Mouse (Mus musculus): ENCODE data around the gene Gan. TPM values are rescaled to one million over a fixed set of nuclear protein-coding genes. Genes with fewer than 3 reads are reported as not detected.

Gan gene
- total RNA-seq, 2 experiments from 2014 or later = 6.6 to 9.9 TPM

DNA sequence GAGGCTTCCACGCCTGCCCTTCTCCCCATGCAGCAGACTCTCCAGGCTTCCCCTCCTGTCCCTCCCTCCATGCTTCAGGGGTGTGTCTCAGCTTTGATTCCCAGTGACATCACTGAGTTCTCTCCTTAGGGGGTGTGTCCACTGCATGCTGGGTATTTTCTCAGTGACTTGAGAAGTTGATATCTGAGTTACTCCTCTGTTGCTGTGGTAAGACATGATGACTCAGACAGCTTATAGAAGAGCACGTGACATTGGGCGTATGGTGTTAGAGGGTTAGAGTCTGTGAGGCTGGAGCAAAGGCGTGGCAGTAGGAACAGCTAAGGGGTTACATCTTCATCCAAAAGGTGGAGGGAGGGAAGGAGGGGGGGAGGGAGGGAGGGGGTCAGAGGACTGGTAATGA is 38.7 kb downstream of the Gan start:
- ATAC-seq (replicated peaks; ENCODE audit: low FRiP score, low TSS enrichment, poor library complexity, severe bottlenecking) = peak; percentile 24

DNA sequence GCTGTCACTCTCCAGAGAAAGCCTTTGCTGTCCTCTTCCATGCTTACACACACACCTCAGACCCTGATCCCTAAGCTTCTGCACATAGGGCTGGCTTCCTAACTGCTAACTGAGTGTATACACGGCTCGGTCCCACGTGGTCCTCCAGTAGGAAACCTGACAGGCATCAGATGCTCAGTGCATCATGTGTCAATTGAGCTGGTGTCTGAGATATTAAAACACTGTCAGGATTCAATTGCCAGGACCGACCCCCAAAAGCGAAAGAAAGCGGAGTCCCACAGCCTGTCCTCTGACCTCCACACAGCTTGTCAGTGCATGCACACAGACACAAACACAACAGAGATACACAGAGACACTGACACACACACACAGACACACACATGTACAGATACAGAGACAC is 39.6 kb downstream of the Gan start:
- no peak for ATAC-seq (replicated peaks; ENCODE audit: low FRiP score, low TSS enrichment, poor library complexity, severe bottlenecking)

DNA sequence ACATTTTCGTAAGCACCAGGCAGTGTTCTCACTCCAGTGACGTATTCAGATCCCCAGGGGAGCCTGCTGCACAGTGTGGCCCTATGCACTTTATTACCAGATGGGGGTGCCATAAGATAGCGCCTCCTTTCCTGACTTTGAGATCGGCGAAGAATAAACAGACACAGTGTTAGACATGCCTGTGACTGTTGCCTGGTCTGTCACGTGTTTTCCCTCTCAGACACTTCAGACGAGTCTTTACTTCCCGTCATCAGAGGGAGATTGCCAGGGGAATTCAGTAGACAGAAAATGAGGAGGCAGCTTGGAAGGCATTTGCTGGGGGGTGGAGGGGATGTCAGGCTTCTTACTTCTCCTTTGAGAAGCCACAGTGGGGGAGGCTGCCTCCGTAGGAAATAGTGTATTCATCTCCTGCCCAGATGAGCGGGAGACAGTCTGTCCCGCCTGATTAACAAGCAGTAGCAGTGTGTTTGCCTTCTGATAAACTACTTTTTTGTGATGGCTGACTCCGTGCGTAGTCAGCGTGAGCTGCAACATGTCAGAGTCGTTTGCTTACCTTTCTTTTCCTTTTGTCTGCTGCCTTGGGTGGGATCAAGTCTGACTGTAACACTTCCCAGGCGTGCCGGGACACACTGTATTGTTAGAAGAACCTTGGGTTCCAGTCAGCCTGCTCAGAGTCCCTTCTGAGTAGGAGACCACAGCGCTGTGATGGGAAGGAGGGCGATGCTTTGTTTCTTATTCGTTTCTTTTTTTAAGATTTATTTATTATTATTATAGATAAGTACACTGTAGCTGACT is 40.4 kb downstream of the Gan start:
- peak; percentile 77 for ATAC-seq (replicated peaks; ENCODE audit: low FRiP score, low TSS enrichment, poor library complexity, severe bottlenecking)

DNA sequence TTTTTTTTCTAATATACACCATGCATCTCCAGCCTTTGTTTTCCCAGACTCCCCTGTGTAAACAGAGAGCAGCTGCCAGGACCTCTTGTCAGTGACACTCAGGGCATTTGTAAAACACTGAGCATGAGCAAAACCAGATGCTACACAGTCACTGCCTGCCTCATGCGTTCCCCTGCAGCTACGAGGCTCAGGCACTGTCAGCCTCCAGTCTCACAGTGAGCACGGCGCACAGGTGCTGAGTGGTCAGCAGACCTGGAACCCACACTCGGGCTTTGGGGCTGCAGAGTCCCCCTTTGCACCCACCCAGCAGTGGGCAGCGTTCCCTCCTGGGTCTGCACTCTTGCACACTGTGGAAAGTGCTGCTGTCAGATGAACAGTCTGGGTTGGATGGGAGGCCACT is 41.7 kb downstream of the Gan start:
- no peak for ATAC-seq (replicated peaks; ENCODE audit: low FRiP score, low TSS enrichment, poor library complexity, severe bottlenecking)

DNA sequence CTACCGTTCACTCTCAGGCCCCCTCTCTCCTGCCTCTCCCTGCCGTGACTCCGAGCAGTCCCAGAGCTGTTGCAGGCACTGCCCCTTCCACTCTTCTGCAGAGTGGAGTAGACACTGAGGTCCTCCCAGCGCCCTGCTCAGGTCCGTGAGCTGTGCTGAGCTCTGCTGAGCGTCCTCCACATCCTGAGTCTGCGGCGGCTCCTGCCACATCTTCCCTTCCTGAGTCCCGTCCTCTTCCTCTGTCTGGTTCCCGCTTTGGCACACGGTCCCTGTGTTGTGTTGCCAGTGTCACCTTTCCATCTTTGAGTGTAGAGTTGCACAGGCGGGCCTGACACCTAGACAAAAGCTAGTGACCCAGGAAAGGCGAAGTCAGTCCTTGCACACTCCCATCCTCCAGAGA is 42.4 kb downstream of the Gan start:
- ATAC-seq (replicated peaks; ENCODE audit: low FRiP score, low TSS enrichment, poor library complexity, severe bottlenecking) = no peak

DNA sequence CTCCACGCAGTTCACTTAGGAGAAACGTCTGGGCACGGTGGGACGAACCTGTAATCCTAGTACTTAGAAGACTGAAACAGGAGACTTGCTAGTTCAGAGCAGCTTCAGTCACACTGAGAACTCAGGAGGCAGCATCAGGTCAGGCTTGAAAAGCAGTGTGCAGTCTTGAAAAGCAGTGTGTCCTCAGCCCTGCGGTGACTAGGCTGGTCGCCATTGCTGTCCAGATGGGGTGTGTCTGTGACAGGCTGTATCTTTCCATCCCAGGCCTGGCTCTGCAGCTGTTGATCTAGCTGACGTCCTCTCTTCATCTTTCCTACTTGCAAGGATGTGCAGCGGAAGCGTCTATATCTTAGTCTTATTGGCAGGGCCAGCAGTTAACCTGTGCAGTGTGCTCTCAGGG is 42.9 kb downstream of the Gan start:
- peak; percentile 56 for ATAC-seq (replicated peaks; ENCODE audit: low FRiP score, low TSS enrichment, poor library complexity, severe bottlenecking)

DNA sequence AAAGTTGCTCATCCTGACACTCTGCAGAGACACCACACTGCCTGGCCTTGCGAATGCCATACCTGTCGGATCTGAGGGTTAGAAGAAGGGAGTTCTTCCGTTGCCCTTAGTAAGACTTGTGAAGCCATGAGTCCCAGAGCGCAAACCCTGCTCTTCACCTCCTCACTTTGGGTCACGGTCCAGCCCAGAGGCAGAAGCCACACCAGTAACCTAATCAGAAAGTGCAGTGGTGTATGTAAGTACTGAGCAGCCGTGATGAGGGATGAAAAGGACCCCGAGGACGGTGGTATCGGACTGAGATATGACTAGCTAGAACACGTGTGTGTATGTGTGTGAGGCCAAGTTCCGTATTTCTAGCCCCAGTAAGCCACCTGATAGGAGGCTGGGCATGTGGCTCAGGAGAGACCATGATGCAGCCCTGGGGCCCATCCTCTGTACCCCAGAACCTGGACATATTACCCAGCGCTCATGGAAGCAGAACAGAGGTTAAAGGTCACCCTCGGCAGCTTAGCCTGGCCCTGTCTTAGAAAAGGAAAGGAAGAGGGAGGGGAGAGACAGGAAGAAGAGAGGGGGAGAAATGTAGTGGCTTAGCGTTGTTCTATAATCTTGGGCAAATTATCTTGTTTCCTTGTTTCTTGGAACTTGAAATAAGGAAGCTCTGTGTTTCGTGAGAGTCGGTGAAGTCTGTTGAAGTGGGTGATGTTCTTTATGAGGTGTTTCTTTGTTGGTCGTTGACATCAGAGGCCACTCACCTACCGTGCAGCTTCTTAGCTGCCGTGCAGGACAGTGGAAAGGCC is 43.5 kb downstream of the Gan start:
- ATAC-seq (replicated peaks; ENCODE audit: low FRiP score, low TSS enrichment, poor library complexity, severe bottlenecking) = peak; percentile 24

DNA sequence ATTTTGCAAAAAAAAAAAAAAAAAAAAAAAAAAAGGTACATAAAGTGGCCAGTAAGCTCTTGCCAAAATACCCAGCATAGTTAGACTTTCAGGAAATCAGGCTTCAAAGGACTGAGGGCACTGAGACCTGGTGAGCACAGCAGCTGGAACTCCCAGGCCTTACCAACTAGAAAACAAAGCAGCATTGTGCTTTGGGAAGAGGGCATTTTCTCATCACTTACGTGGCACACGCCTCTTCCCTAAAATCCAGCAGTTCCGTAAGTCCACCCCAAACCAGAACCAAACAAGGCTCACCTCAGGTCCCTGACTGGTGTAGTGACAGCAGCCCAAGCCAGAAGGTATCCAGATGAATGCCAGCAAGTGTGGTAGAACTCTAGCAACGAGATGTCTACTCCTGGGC is 45.1 kb downstream of the Gan start:
- ATAC-seq (replicated peaks; ENCODE audit: low FRiP score, low TSS enrichment, poor library complexity, severe bottlenecking) = no peak

DNA sequence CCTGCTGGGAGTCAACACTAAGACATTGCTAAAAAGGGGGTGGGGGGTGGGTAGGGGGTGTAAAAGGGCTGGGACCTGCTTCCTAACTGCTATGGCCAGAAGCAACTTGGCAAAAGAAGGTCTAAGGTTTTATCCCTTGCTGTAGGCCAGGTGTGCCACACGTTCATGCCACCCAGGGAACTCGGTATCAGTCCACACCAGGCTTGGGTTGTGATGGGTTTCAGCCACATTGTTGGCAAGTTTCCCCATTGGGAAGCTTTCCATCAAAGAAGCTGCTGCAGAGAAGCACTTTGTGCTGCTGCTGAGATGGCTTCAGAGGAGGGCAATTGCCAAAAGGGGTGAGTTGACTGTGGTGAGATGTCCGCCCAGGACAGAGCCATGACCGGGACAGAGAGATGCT is 47.9 kb downstream of the Gan start:
- ATAC-seq (replicated peaks; ENCODE audit: low FRiP score, low TSS enrichment, poor library complexity, severe bottlenecking) = peak; percentile 66

DNA sequence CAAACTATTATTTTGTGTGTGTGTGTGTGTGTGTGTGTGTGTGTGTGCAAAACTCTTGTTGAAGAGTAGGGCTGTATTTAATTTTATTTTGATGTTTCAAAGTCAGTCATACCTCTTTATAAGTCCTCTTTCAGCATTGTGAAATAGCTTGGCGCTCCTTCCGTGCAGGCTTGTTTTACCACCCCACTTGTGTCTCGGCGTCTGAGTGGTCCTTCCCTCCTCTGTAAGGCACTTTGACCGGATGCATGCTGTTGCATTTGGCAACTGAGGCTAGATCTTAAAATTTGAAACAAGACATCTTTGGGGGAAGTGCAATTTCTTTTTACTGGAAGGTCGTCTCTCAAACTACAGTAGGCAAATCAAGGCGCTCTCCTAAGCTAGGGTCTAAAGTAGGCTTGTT is 48.7 kb downstream of the Gan start:
- no peak for ATAC-seq (replicated peaks; ENCODE audit: low FRiP score, low TSS enrichment, poor library complexity, severe bottlenecking)

DNA sequence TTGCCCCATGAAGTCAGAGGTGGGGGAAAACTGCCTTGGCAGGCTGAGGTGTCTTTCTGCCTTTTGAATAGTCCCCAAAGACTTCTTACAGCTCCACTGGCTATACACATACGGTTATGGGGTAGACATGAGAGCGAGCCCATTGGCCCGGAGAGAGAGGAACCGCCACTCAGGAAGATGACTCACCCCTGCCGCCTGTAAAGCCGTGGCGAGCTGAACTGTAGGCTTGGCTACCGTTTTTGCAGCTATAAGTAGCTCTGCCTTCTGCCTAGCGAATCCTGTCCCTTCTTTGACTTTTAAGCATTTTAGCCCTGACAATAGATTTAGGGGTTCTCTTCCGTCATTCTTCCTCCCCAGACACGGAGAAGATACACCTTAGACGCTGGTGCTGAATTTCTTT is 51.2 kb downstream of the Gan start:
- no peak for ATAC-seq (replicated peaks; ENCODE audit: low FRiP score, low TSS enrichment, poor library complexity, severe bottlenecking)

DNA sequence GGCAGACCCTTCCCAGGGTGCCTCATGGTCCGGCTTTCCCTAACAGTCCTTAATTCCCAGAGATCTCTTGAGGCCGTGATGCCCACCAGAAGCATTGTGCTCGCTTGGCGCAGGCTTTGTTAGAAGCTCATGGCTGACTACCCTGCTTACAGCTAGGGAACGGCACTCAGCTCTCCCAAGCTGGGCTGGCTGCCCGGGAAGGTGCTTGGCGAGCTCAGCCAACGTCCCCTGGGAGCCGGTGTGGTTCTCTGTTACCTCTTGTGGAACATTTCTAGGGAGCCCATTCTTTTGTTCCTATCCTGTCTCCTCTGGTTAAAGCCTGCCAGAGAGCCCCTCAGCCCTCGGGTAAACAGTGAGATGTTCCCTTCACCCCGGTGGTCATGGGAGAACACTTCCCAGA is 54.2 kb downstream of the Gan start:
- no peak for ATAC-seq (replicated peaks; ENCODE audit: low FRiP score, low TSS enrichment, poor library complexity, severe bottlenecking)

DNA sequence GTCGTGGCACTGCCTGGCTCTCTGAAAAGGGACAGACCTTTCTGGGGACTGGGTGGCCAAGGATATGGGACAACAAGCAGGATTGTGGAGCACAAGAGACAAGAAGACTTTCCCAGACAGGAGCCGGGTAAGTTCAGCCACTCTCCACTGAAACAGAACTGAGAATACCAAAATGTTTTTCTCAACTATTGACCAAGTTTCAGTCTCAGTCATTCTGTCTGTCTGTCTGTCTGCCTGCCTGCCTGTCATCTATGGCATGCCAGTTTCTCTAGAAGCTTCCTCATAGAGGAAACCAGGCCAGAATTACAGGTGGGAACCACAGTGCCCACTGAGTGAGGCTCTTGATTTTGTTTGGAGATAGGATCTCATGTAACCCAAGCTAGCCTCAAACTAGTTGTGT is 59.8 kb downstream of the Gan start:
- ATAC-seq (replicated peaks; ENCODE audit: low FRiP score, low TSS enrichment, poor library complexity, severe bottlenecking) = no peak

DNA sequence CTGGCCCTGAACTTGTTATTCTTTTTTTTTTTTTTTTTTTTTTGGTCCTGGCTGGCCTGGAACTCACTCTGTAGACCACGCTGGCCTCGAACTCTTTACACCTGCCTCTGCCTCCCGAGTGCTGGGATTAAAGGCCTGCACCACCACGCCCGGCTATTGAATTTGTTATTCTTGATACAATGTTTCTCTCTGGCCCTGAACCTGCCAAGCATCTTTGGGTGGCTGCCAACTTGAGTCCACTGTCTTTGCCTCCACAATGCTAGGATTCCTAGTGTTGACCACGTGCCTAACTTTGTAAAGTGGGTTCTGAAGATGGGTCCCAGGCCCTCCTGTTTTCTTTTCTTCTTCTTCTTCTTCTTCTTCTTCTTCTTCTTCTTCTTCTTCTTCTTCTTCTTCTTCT is 64.5 kb downstream of the Gan start:
- ATAC-seq (replicated peaks; ENCODE audit: low FRiP score, low TSS enrichment, poor library complexity, severe bottlenecking) = no peak

DNA sequence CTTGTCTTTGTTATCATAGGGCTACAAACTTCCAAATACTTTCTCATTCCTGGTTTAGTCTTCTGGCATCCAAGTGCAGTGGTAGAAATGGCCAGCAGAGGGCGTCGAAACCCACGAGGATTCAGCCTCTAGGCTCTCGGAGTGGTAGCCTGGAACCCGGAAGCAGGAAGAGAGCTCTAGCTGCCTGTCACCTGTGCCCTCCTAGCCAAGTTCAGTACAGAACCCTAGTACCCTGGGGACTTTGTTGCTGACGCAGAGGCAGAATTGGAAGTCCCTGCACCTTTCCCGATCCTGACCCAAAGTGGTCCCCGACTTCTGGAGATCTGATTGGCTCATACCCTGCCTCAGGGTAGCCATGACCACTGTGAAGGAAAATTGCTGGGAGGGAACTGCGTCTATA is 66.7 kb downstream of the Gan start:
- ATAC-seq (replicated peaks; ENCODE audit: low FRiP score, low TSS enrichment, poor library complexity, severe bottlenecking) = peak; percentile 97

DNA sequence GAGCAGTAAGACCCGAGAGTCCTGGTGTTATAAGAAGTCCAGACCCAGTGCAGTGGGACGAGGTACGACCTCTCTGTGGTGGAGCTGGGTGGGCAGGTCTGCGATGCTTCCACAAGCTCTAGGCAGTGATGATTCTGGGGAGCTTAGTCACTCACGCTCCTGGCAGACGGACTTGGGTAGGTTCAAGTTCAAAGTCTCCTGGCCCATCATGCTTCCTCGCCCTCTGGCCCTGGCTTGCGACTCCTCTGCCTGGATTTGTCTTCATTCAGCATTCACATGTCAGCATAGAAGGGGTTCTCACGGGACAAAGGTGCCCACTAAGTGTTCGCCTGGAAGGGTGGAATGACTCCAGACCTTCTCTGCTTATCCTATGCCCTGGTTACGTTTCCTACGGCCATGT is 68.4 kb downstream of the Gan start:
- no peak for ATAC-seq (replicated peaks; ENCODE audit: low FRiP score, low TSS enrichment, poor library complexity, severe bottlenecking)

DNA sequence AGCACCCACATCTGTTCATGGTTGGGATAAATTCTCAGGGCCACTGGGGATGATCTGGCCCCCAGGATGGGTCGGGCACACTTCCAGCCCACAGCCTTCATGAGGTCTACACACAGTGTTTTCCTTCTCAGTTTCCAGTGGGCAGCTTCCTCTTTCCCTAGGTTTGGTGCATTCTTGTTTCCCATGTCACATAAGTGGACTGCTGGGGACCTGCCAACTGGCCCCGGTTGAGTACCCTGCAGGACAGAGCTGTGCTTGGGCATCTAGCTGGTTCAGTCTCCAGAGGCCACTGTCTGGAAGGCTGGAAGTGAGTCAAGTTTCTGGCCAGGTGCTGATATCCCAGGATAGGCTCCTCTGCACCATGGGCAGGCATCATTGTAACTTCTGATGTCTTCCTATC is 69.4 kb downstream of the Gan start:
- no peak for ATAC-seq (replicated peaks; ENCODE audit: low FRiP score, low TSS enrichment, poor library complexity, severe bottlenecking)

DNA sequence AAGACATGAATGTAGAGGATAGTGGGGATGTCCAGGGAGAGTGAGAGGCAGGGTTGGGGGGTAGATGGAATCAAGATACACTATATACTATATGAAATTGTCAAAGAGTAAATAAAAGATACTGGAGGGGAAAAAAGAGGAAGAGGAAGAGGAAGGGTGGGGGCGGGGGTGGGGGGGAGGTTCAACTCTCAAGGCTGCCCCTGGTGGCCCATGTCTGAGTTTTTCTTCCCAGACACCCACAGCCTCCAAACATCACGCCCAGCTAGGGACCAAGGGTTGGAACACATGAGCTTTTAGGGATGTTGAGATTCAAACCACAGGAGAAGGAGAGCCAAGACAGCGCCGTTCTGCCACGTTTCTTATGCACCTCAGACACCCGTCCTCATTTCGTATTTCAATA is 75.3 kb downstream of the Gan start:
- ATAC-seq (replicated peaks; ENCODE audit: low FRiP score, low TSS enrichment, poor library complexity, severe bottlenecking) = 0 out of 2 replicates have a peak, but pooled peaks have one; percentile 35

DNA sequence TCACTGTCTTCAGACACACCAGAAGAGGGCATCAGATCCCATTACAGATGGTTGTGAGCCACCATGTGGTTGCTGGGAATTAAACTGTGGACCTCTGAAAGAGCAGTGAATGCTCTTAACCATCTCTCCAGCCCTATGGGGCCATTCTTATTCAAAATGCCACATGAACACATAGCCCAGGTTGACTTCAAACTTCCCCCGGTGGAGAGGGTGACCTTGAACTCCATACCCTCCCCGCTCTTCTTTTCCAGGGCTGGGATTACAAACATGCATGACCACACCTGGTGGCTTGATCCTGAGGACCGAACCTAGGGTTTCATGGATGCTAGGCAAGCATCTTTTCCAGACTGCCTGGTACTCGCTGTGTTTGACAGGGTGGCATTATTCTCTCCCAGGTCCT is 78.6 kb downstream of the Gan start:
- no peak for ATAC-seq (replicated peaks; ENCODE audit: low FRiP score, low TSS enrichment, poor library complexity, severe bottlenecking)

DNA sequence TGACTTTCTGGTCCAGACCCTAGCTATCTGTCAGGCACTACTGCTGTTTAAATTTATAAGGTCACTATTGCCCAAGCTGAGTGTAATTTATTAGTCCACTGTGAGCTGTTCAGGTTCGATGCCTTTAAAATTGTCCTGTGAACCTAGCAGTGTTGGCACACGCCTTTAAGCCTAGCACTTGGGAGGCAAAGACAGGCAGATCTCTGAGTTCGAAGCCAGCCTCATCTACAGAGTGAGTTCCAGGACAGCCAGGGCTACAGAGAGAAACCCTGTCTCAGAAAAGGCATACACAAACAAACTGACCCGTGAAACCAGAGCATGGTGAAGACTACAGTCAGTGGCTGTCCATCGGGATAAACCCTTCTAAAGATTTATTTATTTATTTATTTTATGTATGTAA is 82.4 kb downstream of the Gan start:
- ATAC-seq (replicated peaks; ENCODE audit: low FRiP score, low TSS enrichment, poor library complexity, severe bottlenecking) = no peak

DNA sequence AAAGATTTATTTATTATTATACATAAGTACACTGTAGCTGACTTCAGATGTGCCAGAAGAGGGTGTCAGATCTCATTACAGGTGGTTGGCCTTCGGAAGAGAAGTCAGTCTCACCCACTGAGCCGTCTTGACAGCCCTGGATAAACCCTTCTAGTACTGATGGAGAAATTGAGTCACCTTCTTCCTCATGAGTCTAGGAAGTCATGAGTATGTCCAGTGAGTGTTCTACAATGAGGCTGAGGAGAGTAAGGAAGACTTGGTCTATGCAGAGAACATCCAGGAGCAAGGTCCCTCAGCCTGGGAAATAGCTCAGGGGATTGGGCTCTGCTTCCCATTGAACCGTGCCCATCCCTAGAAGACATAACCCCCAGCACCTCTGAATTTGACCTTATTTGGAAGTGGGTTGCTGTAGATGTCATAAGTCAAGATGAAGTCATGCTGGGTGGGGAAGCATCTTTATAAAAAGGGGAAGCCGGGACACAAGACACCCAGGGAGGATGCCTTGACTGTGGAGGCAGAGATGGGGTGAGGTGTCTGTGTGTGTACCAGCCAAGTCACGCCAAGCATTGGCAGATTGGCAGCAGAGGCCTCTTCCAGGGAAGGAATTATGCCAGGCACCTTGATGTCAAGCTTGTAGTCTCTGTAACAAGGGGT is 83.0 kb downstream of the Gan start:
- no peak for ATAC-seq (replicated peaks; ENCODE audit: low FRiP score, low TSS enrichment, poor library complexity, severe bottlenecking)
